Mouse (Mus musculus) embryonic fibroblast, embryonic 13.5 days (primary cell): ENCODE results near the gene Gm5737. TPM values are rescaled to one million over a fixed set of nuclear protein-coding genes. Genes with fewer than 3 reads are reported as not detected.

Source experiments
- H3K27ac ChIP-seq: 2 replicates; pipeline ENCODE4 v1.5.1; 2012; ENCODE audit warnings: low read length, control low read depth, inconsistent platforms; ENCODE audit not compliant: insufficient read depth
- H3K4me1 ChIP-seq: 2 replicates; pipeline ENCODE4 v1.6.1; 2011; ENCODE audit warnings: low read length; ENCODE audit not compliant: control insufficient read depth, insufficient read depth
- H3K4me3 ChIP-seq: 2 replicates; pipeline ENCODE4 v1.5.1; 2011; ENCODE audit warnings: mild to moderate bottlenecking, control low read depth, low read length; ENCODE audit not compliant: insufficient read depth
- CTCF ChIP-seq: IDR thresholded peaks from 2 replicates; pipeline ENCODE4 v1.5.1; 2011; ENCODE audit warnings: mild to moderate bottlenecking, control low read depth, low read length, moderate library complexity, borderline replicate concordance; ENCODE audit not compliant: insufficient read depth
- POLR2A ChIP-seq: IDR thresholded peaks from 2 replicates; pipeline ENCODE4 v1.6.1; 2011; ENCODE audit warnings: low read depth, mild to moderate bottlenecking, control low read depth, low read length, moderate library complexity
- polyA plus RNA-seq: library from polyadenylated mRNA; stranded (reverse); fragments of >200 nt; gene quantifications from 2 replicates; pipeline ENCODE4 v1.2.4, GENCODE M21; 2011; ENCODE audit warnings: low read depth; ENCODE audit not compliant: missing spikeins, insufficient read length

Gene Gm5737
- polyA plus RNA-seq, 1 experiment = not detected

- Histone ChIP-seq H3K27ac (no peak overlapping the region), H3K4me1 (peaks cover 19% of the 10 kb centered on the region)
- TF ChIP-seq POLR2A = no peak
- no peak for TF ChIP-seq CTCF
Measured at GRCm38 (mm10) chr7:120861488-120862047, 49.4 kb downstream of the Gm5737 start.

GRCm38 (mm10) chr7:120862196-120862595, 50.0 kb downstream of the Gm5737 start:
- no peak overlapping the region for H3K4me3 ChIP-seq
- TF ChIP-seq POLR2A (no peak), CTCF (no peak)
- H3K4me1 ChIP-seq = peaks cover 23% of the 10 kb centered on the region
- 0 out of 2 replicates have a peak overlapping the region, but pooled peaks have one; percentile 7 for H3K27ac ChIP-seq

More at GRCm38 (mm10) chr7:120861488-120862047, 49.4 kb downstream of the Gm5737 start:
- H3K4me3 ChIP-seq = no peak overlapping the region

- Histone ChIP-seq H3K4me1 (peaks cover 23% of the 10 kb centered on the region), H3K4me3 (no peak overlapping the region), H3K27ac (peak overlapping the region; percentile 82)
- TF ChIP-seq POLR2A (no peak), CTCF (no peak)
Measured at GRCm38 (mm10) chr7:120862626-120863025, 50.5 kb downstream of the Gm5737 start.

- peaks cover 23% of the 10 kb centered on the region for H3K4me1 ChIP-seq
- TF ChIP-seq POLR2A = no peak
- TF ChIP-seq CTCF = no peak
- peak overlapping the region; percentile 82 for H3K27ac ChIP-seq
Measured at GRCm38 (mm10) chr7:120863476-120863875, 51.3 kb downstream of the Gm5737 start.

DNA sequence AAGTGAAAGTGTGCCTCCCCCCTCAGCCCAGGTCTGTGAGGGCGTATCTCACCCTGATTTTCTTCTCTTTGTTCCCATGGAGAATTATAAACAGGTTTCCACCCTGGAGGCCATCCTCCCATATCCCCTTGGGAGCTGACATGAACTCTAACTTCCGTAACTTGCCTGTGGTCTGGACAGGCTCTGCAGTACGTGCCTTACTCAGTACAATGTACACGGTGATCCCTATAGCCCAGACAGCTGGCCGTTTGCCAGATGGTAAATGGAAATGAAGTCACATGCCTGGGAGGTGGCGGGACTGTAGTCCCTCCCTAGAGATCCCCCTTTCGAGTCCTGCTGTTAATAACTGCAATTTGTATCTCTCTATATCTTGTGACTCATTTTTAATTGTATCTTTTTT, 52.9 kb downstream of the Gm5737 start:
- no peak overlapping the region for H3K4me3 ChIP-seq
- TF ChIP-seq POLR2A (no peak), CTCF (no peak)
- H3K4me1 ChIP-seq = peaks cover 25% of the 10 kb centered on the region
- peak overlapping the region; percentile 77 for H3K27ac ChIP-seq

More at GRCm38 (mm10) chr7:120863476-120863875, 51.3 kb downstream of the Gm5737 start:
- H3K4me3 ChIP-seq = no peak overlapping the region

- Histone ChIP-seq H3K4me1 (peaks cover 26% of the 10 kb centered on the region), H3K27ac (peak overlapping the region; percentile 93), H3K4me3 (no peak overlapping the region)
- no peak for TF ChIP-seq POLR2A
- no peak for TF ChIP-seq CTCF
Measured at GRCm38 (mm10) chr7:120865832-120866231, 53.7 kb downstream of the Gm5737 start.

DNA sequence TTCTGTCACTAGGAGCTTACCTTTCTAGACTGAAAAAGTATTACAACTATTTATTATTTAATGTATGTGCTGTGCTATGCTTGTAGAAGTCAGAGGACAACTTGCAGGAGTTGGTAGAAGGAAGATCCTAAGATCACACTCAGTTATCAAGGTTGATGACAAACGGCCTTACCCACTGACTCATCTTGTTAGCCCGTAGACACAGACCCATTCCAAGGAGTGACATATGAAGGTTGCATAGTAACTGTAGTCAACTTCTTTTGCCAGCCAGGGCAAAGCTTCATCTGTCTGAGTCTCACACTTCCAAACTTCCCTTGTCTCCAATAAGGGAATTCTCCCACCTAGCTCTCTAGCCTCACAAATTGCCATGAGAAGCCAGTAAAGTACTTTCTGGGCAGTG, 54.5 kb downstream of the Gm5737 start:
- peaks cover 26% of the 10 kb centered on the region for H3K4me1 ChIP-seq
- peak overlapping the region; percentile 93 for H3K27ac ChIP-seq
- TF ChIP-seq POLR2A (no peak), CTCF (no peak)
- H3K4me3 ChIP-seq = no peak overlapping the region

- Histone ChIP-seq H3K4me1 (peaks cover 19% of the 10 kb centered on the region), H3K27ac (peak overlapping the region; percentile 93; the same call in 1 of the 2 replicates), H3K4me3 (no peak overlapping the region)
- no peak for TF ChIP-seq CTCF
- TF ChIP-seq POLR2A = no peak
Measured at GRCm38 (mm10) chr7:120867720-120868119, 55.6 kb downstream of the Gm5737 start.

DNA sequence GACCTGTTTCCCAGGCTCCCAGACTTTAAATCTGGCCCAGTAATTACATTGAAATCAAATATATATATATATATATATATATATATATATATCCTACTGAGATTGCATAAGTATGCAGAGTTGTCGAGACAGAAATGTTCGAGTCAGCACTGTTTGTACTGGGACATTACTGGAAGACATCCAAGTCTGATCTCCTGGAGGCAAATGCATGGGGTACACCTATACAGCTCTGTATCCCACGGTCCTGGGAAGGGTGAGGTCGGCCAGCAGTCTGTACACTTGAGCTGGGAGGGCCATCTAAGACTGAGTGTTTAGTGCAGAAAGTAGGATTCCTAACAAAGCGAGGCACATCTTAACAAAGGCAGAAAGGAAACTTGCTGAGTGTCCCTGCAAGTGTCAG, 57.7 kb downstream of the Gm5737 start:
- H3K4me1 ChIP-seq = peaks cover 10% of the 10 kb centered on the region
- no peak overlapping the region for H3K27ac ChIP-seq
- TF ChIP-seq CTCF (no peak), POLR2A (no peak)
- no peak overlapping the region for H3K4me3 ChIP-seq

- H3K4me1 ChIP-seq = peaks cover 10% of the 10 kb centered on the region
- TF ChIP-seq POLR2A (no peak), CTCF (no peak)
- H3K27ac ChIP-seq = no peak overlapping the region
Measured at GRCm38 (mm10) chr7:120870431-120871008, 58.4 kb downstream of the Gm5737 start.

More at GRCm38 (mm10) chr7:120870431-120871008, 58.4 kb downstream of the Gm5737 start:
- no peak overlapping the region for H3K4me3 ChIP-seq
